Mouse (Mus musculus) intestine, postnatal 0 days (tissue): ENCODE results near the gene Casp1. TPM values are rescaled to one million over a fixed set of nuclear protein-coding genes. Genes with fewer than 3 reads are reported as not detected.
A peak's percentile ranks its signal among the peaks of the same experiment; 100 is the strongest.

Experiments
- ATAC-seq: fragments of 200-750 bp; cut with Nextera tagmentation; 2 replicates; pipeline ENCODE4 v1.8.0; 2017; ENCODE audit warnings: mild to moderate bottlenecking, moderate TSS enrichment, moderate library complexity
- H3K27ac ChIP-seq: fragments of 300-500 bp; sonication (generic); 2 replicates; pipeline ENCODE4 v1.5.1; 2014; ENCODE audit warnings: mild to moderate bottlenecking, low read depth, low read length, moderate library complexity
- H3K27me3 ChIP-seq: fragments of 300-500 bp; sonication (generic); replicated peaks from 2 replicates; pipeline ENCODE4 v1.6.1; 2014; ENCODE audit warnings: low read length, mixed read lengths; ENCODE audit not compliant: control insufficient read depth, insufficient read depth
- H3K36me3 ChIP-seq: fragments of 300-500 bp; sonication (generic); 2 replicates; pipeline ENCODE4 v1.6.1; 2014; ENCODE audit warnings: mild to moderate bottlenecking, moderate library complexity; ENCODE audit not compliant: control insufficient read depth, insufficient read depth
- H3K4me1 ChIP-seq: fragments of 300-500 bp; sonication (generic); replicated peaks from 2 replicates; pipeline ENCODE4 v1.6.1; 2014; ENCODE audit warnings: antibody characterized with exemption, low read length, mixed read lengths; ENCODE audit not compliant: control insufficient read depth, insufficient read depth
- H3K4me2 ChIP-seq: fragments of 300-500 bp; sonication (generic); replicated peaks from 2 replicates; pipeline ENCODE4 v1.6.1; 2014; ENCODE audit warnings: low read depth, mild to moderate bottlenecking, moderate library complexity
- H3K4me3 ChIP-seq: fragments of 300-500 bp; sonication (generic); 2 replicates; pipeline ENCODE4 v1.5.1; 2014; ENCODE audit warnings: low read depth, low read length
- H3K9ac ChIP-seq: fragments of 300-500 bp; sonication (generic); 2 replicates; pipeline ENCODE4 v1.6.1; 2014; ENCODE audit warnings: mild to moderate bottlenecking, low read depth, low read length
- H3K9me3 ChIP-seq: fragments of 300-500 bp; sonication (generic); 2 replicates; pipeline ENCODE4 v1.6.1; 2016; ENCODE audit warnings: mixed run types; ENCODE audit not compliant: control insufficient read depth
- CTCF ChIP-seq: sonication (generic); IDR thresholded peaks from 2 replicates; pipeline ENCODE4 v1.5.1; 2016; ENCODE audit warnings: low read depth, mild to moderate bottlenecking, control low read depth, antibody characterized with exemption, moderate library complexity
- WGBS: fragments of 180-500 bp; shearing (Covaris S2); extraction: QIAGEN DNeasy Blood & Tissue Kit; methylation state at CpG from one replicate; pipeline ENCODE4 v1.1.7; 2014; 5-methylcytosine and 5-hydroxymethylcytosine counted together
- polyA plus RNA-seq: library from polyadenylated mRNA; unstranded; fragments of >200 nt; fragmentation: Nextera tagmentation; extraction: Ambion mirVana; gene quantifications from 2 replicates; pipeline ENCODE4 v1.2.1, GENCODE M21; 2015

Gene Casp1
- polyA plus RNA-seq, result 80.3 and 81.9 TPM in 2 replicates

- Histone ChIP-seq H3K4me1 (no peaks in the 10 kb centered on the region), H3K27ac (peak within 1 kb of the TSS; percentile 88), H3K9me3 (no peaks in the 10 kb centered on the region), H3K4me3 (peak within 1 kb of the TSS; percentile 36), H3K36me3 (no peaks in the 10 kb centered on the region), H3K4me2 (peak within 1 kb of the TSS; percentile 55), H3K9ac (peak within 1 kb of the TSS; percentile 37; the same call in 1 of the 2 replicates), H3K27me3 (no peaks in the 10 kb centered on the region)
- no peak for TF ChIP-seq CTCF
- peak; percentile 84 for ATAC-seq
- 48% methylated on average over 11 of the region's 11 CpGs for WGBS
These were observed at the start of gene Casp1 for GRCm38 (mm10) chr9:5298329-5299131. Casp1 (plus strand) TSS chr9:5298517.

- Histone ChIP-seq H3K27me3 (no peaks in the 10 kb centered on the region), H3K9ac (no peak overlapping the region), H3K4me2 (no peak overlapping the region), H3K4me3 (no peak overlapping the region), H3K36me3 (no peaks in the 10 kb centered on the region), H3K4me1 (no peaks in the 10 kb centered on the region), H3K27ac (no peak overlapping the region), H3K9me3 (no peaks in the 10 kb centered on the region)
- no peak for ATAC-seq
- WGBS, result 72% methylated on average over 2 of the region's 2 CpGs
- TF ChIP-seq CTCF, result no peak
These were observed 34.3 kb upstream of the Casp1 start for GRCm38 (mm10) chr9:5263951-5264475.

DNA sequence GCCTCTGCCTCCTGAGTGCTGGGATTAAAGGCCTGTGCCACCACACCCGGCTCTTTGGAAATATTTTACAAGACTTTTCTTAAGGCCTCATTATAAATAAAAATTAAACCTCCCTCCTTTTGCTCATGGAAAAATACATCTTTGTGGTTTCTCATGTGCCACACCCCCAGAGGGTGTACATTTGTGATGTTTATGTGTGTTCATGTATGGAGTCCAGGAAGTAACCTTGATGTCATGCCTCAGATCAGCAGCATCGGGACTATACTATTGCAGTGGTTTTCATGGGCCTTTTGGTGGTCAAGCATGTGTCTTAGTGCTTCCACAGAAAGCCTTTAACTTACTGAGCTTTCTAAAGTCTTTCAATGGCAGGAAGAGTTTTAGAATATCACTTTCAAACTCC, 28.0 kb upstream of the Casp1 start:
- no peaks in the 10 kb centered on the region for H3K36me3 ChIP-seq
- TF ChIP-seq CTCF, result no peak
- no peaks in the 10 kb centered on the region for H3K4me1 ChIP-seq
- no peak overlapping the region for H3K4me2 ChIP-seq
- H3K4me3 ChIP-seq, result no peak overlapping the region
- no peaks in the 10 kb centered on the region for H3K27me3 ChIP-seq
- WGBS, result 93% methylated on average over 2 of the region's 2 CpGs
- no peak overlapping the region for H3K27ac ChIP-seq
- ATAC-seq, result no peak
- no peaks in the 10 kb centered on the region for H3K9me3 ChIP-seq
- H3K9ac ChIP-seq, result no peak overlapping the region

GRCm38 (mm10) chr9:5270884-5271283, 27.4 kb upstream of the Casp1 start:
- no peak for ATAC-seq
- H3K36me3 ChIP-seq, result no peaks in the 10 kb centered on the region
- H3K4me3 ChIP-seq, result no peak overlapping the region
- H3K9ac ChIP-seq, result no peak overlapping the region
- WGBS, result 28% methylated on average over 1 of the region's 1 CpGs
- H3K4me1 ChIP-seq, result no peaks in the 10 kb centered on the region
- H3K27me3 ChIP-seq, result no peaks in the 10 kb centered on the region
- H3K9me3 ChIP-seq, result no peaks in the 10 kb centered on the region
- no peak for TF ChIP-seq CTCF
- H3K4me2 ChIP-seq, result no peak overlapping the region
- no peak overlapping the region for H3K27ac ChIP-seq

- no peak for ATAC-seq
- Histone ChIP-seq H3K36me3 (no peaks in the 10 kb centered on the region), H3K4me3 (no peak overlapping the region), H3K4me2 (no peak overlapping the region), H3K9ac (no peak overlapping the region), H3K4me1 (no peaks in the 10 kb centered on the region), H3K27ac (no peak overlapping the region), H3K27me3 (no peaks in the 10 kb centered on the region), H3K9me3 (no peaks in the 10 kb centered on the region)
- TF ChIP-seq CTCF, result no peak
- WGBS, result 67% methylated on average over 6 of the region's 6 CpGs
These were observed 26.9 kb upstream of the Casp1 start for GRCm38 (mm10) chr9:5271334-5271845.

DNA sequence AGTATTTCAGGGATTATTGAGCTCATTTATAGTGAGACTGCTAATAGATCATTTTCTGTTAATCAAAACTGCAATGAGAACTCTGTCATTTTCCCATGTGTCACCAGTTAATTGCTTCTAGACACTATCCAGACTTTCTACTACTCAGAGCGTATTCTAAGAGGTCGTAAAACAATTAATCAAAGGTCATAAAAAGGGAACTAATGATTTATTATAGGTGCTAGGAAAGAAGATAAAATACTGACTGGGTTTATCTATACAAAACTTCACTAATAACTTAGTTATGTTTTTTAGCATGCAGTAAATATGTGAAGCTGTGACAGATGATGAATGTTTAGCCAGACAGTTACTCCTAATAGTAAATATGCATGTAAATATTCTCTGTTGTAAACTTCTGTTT, 12.2 kb upstream of the Casp1 start:
- Histone ChIP-seq H3K4me2 (no peak overlapping the region), H3K4me3 (no peak overlapping the region), H3K36me3 (no peaks in the 10 kb centered on the region), H3K27me3 (no peaks in the 10 kb centered on the region), H3K9ac (no peak overlapping the region), H3K27ac (no peak overlapping the region), H3K4me1 (no peaks in the 10 kb centered on the region), H3K9me3 (no peaks in the 10 kb centered on the region)
- ATAC-seq, result peak; percentile 74
- TF ChIP-seq CTCF, result no peak
- 22% methylated on average over 2 of the region's 2 CpGs for WGBS
